Mouse (Mus musculus) cerebellum, adult 11 months (tissue): Measurements from ENCODE around the gene Krtap1-4.

Experiments
- DNase-seq: peaks from one replicate; pipeline ENCODE4 v3.0.0; 2022

Gene Krtap1-4

DNA sequence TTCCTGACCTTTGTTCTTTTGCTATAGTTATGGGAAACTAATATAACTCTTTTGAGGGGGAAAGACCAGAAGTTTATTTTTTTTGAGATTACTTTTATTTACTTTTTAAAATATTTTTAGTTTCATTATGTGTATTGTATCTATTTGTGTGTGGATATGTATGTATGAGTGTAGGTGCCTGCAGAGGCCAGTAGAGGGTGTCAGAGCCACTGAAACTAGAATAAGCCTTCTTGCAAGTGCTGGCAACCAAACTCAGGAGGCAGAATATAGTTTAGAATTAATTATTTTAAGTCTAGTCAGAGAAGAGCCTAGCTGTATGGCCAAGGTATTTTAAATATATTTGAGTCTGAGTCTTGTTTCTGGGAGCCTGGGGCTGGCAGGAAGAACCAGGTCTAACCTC is 35.6 kb downstream of the Krtap1-4 start:
- no peak for DNase-seq

DNA sequence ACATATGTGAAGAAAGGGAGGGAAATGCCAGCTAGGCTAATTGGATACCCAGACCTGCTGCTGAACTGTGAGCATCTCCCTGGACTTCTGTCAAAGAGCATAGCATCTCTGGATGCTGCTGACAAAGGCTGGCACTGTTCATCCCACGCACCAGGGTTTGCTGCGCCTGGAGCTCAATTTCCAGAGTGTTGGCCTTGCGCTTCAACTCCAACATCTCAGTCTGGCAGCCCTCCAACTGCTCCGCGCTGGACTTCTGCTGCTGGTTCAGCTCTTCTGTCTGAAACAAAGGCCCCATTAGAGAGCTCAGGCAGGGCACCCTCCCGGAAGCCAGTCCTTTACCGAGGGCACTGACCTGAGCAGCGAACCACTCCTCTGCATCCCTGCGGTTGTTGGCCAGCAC is 43.7 kb downstream of the Krtap1-4 start:
- peak; percentile 15 for DNase-seq
